Mouse (Mus musculus) gastrocnemius, postnatal 10 days (tissue): ENCODE results near the gene Gm3233. TPM values are rescaled to one million over a fixed set of nuclear protein-coding genes. Genes with fewer than 3 reads are reported as not detected.
"Not testable (repeated sequence)": the region's sequence is repeated elsewhere in the genome, so short reads cannot be mapped to it uniquely, and the experiment has no call there.

Source experiments
- DNase-seq: peaks from one replicate; pipeline ENCODE4 v3.0.0; 2021; ENCODE audit warnings: mixed read lengths
- total RNA-seq, 2 experiments: library from RNA; stranded (reverse); gene quantifications; 2 replicates each; pipeline ENCODE4 v1.2.3; 2021

The Gm3233 gene
- total RNA-seq, 2 experiments from 2014 or later: not detected

DNA sequence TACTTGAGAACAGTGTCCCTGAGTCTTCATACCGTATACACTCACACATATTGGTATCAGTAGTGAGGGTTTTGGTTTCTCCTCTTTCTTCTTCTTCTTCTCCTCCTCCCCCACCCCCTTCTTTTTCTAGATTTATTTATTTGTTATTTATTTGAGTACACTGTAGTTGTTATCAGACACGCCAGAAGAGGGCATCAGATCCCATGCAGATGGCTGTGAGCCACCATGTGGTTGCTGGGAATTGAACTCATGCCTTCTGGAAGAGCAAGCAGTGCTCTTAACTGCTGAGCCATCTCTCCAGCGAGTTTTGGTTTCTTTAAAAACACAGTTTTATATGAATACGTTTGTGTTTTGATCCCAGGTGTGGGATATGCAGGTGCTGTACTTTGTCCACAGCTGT is 31.2 kb downstream of the Gm3233 start:
- DNase-seq: no peak

GRCm38 (mm10) chr10:77726186-77726585 is 33.3 kb downstream of the Gm3233 start, which contains the start of gene Gm10100:
Gene Gm10100, plus strand, starts transcription at chr10:77726486.
- no peak for DNase-seq

- no peak for DNase-seq
Observed at GRCm38 (mm10) chr10:77724855-77725254, 34.6 kb downstream of the Gm3233 start.

GRCm38 (mm10) chr10:77720299-77720698 is 39.2 kb downstream of the Gm3233 start, which contains the start of gene Krtap12-1:
Gene Krtap12-1, plus strand, starts transcription at chr10:77720599.
- not testable (repeated sequence) for DNase-seq

GRCm38 (mm10) chr10:77715507-77715906 is 44.0 kb downstream of the Gm3233 start, which contains the start of gene Gm10142:
Gene Gm10142, plus strand, starts transcription at chr10:77715807.
- no peak for DNase-seq

- no peak for DNase-seq
Observed at GRCm38 (mm10) chr10:77713734-77714133, 45.7 kb downstream of the Gm3233 start.

GRCm38 (mm10) chr10:77711157-77711556 is 48.3 kb downstream of the Gm3233 start, which contains the start of gene Gm10024:
Gene Gm10024, plus strand, starts transcription at chr10:77711457.
- not testable (repeated sequence) for DNase-seq

GRCm38 (mm10) chr10:77709831-77710230 is 49.7 kb downstream of the Gm3233 start:
- DNase-seq: no peak

Other genes with a start within 250 kb of the Gm3233 start
- gene Fam207a, start 243.9 kb downstream of the Gm3233 start, total RNA-seq: 10 to 100 TPM in 1 of 2 experiments, 1 to 10 TPM in 1; 9.9 to 10.4 TPM
- 1 to 10 TPM; 2.1 to 4.5 TPM for gene Itgb2, start 229.4 kb downstream of the Gm3233 start, total RNA-seq
- gene Pttg1ip, start 178.0 kb downstream of the Gm3233 start, total RNA-seq: 10 to 100 TPM; 70.2 to 71.3 TPM
- gene Sumo3, start 153.6 kb downstream of the Gm3233 start, total RNA-seq: 10 to 100 TPM; 64.5 to 65.3 TPM
- 10 to 100 TPM in 1 of 2 experiments, 1 to 10 TPM in 1; 10.0 to 11.4 TPM for gene Gm49325, start 153.5 kb downstream of the Gm3233 start, total RNA-seq
- 10 to 100 TPM; 81.3 to 85.4 TPM for gene Ube2g2, start 137.4 kb downstream of the Gm3233 start, total RNA-seq
- not detected for gene Tspear, start 73.1 kb downstream of the Gm3233 start, total RNA-seq
- not detected for gene Gm19402, start 68.9 kb downstream of the Gm3233 start, total RNA-seq
- not detected for gene Gm9508, start 62.4 kb downstream of the Gm3233 start, total RNA-seq
- not detected for gene Gm10272, start 53.1 kb downstream of the Gm3233 start, total RNA-seq
- not detected for gene Gm10024, start 48.2 kb downstream of the Gm3233 start, total RNA-seq
- not detected for gene Gm10142, start 43.9 kb downstream of the Gm3233 start, total RNA-seq
- gene Krtap12-1, start 39.1 kb downstream of the Gm3233 start, total RNA-seq: not detected
- gene Gm10100, start 33.2 kb downstream of the Gm3233 start, total RNA-seq: not detected
- gene Gm18596, start 17.0 kb downstream of the Gm3233 start, total RNA-seq: not detected
- gene Gm9736, start 8.3 kb downstream of the Gm3233 start, total RNA-seq: not detected
- gene Gm3238, start 11.6 kb upstream of the Gm3233 start, total RNA-seq: not detected
- not detected for gene Gm7138, start 17.3 kb upstream of the Gm3233 start, total RNA-seq
- not detected for gene Gm3250, start 22.9 kb upstream of the Gm3233 start, total RNA-seq
- gene Gm7137, start 28.5 kb upstream of the Gm3233 start, total RNA-seq: not detected
- not detected for gene Gm9639, start 35.4 kb upstream of the Gm3233 start, total RNA-seq
- gene Gm19668, start 39.5 kb upstream of the Gm3233 start, total RNA-seq: not detected
- gene Gm9507, start 52.2 kb upstream of the Gm3233 start, total RNA-seq: not detected
- not detected for gene Gm2696, start 55.0 kb upstream of the Gm3233 start, total RNA-seq
- not detected for gene Krtap10-4, start 67.4 kb upstream of the Gm3233 start, total RNA-seq
- gene Krtap10-10, start 76.3 kb upstream of the Gm3233 start, total RNA-seq: not detected
- not detected for gene Gm36176, start 87.1 kb upstream of the Gm3233 start, total RNA-seq
- gene Gm10318, start 93.2 kb upstream of the Gm3233 start, total RNA-seq: not detected
- not detected for gene Gm3285, start 102.3 kb upstream of the Gm3233 start, total RNA-seq
- gene Lrrc3, start 142.9 kb upstream of the Gm3233 start, total RNA-seq: under 1 TPM; 0.72 to 0.78 TPM
- under 1 TPM; 0.26 to 0.75 TPM for gene Trpm2, start 210.9 kb upstream of the Gm3233 start, total RNA-seq
- gene 1810043G02Rik, start 218.8 kb upstream of the Gm3233 start, total RNA-seq: 1 to 10 TPM; 5.1 to 6.3 TPM